Mouse (Mus musculus): Measurements from ENCODE around the gene Jam2. TPM values are rescaled to one million over a fixed set of nuclear protein-coding genes. Genes with fewer than 3 reads are reported as not detected.

Gene Jam2
- total RNA-seq, 1 experiment = 225 TPM

DNA sequence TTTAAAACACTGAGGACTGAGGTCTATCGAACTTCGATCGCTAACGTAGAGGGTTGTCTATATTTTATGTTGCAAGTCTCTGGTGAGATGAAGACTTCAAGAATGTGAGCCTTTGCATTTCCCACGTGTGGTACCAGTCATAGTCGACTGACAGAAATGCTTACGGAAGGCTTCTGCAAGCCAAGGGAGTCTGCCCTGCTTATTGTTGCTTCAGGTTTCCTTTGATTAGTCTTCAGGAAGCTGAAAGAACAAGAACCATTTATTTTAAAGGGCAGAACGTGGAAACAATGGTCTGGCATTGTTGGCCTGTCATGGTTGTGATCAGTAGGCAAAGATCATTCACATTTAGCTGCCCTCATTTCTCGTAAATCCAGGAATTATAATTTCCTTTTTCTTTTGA lies 22.8 kb downstream of the Jam2 start:
- Histone ChIP-seq H3K4me1 (ENCODE audit: control insufficient read depth in 2 of 2, insufficient read depth in 2 of 2, low read length in 2 of 2, poor library complexity in 1 of 2) (peaks cover 0 to 4% of the 10 kb centered on the region in 2 experiments; a peak in 1 of 4 replicates), H3K4me3 (ENCODE audit: insufficient read depth in 1 of 2, low read depth in 1 of 2, low read length in 2 of 2, poor library complexity in 1 of 2, severe bottlenecking in 1 of 2) (no peak overlapping the region), H3K27ac (ENCODE audit: insufficient read depth, low read depth, low read length, poor library complexity, severe bottlenecking) (no peak overlapping the region), H3K36me3 (ENCODE audit: control insufficient read depth, insufficient read depth, low read length, poor library complexity, severe bottlenecking) (no peaks in the 10 kb centered on the region; the same call in 1 of the 2 replicates), H3K9me3 (ENCODE audit: control insufficient read depth, insufficient read depth, low read depth, low read length) (no peaks in the 10 kb centered on the region), H3K9ac (ENCODE audit: insufficient read depth, low read depth, low read length, poor library complexity, severe bottlenecking) (no peak overlapping the region)
- no peak for DNase-seq (ENCODE audit: low read depth, low spot score)
- in situ Hi-C loops (cut with MboI; ENCODE audit: low sequenced_read_pairs in 2 of 2, unreplicated experiment in 2 of 2) = no loop called here
- TF ChIP-seq MAFK (IDR thresholded peaks at IDR 0.05; ENCODE audit: insufficient read depth, low read depth, low read length) = no peak
- no peak for TF ChIP-seq ZC3H11A (IDR thresholded peaks at IDR 0.05; ENCODE audit: borderline replicate concordance, low read depth, low read length)
- TF ChIP-seq ZNF384 (IDR thresholded peaks at IDR 0.05; ENCODE audit: low read depth, low read length) = no peak
- TF ChIP-seq CHD2 (IDR thresholded peaks at IDR 0.05; ENCODE audit: low read depth, low read length) = no peak
- TF ChIP-seq HCFC1 (IDR thresholded peaks at IDR 0.05; ENCODE audit: borderline replicate concordance, insufficient read depth, low read length) = no peak

DNA sequence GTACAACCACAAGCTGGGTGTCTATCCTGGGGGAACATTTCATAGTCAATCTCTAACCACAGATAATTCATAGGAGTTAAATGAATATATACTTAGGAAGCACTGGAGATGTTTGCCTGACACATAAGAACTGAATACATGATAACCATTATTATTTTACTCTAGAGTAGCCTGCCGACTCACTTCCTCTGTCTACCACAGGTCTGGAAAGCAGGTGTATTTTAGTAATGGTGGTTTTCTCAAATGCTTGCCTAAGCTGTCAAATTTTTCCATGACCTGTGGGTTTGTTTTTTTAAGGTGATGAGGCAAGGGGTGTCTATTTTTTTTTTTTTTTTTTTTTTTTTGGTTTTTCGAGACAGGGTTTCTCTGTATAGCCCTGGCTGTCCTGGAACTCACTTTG lies 26.1 kb downstream of the Jam2 start:
- no peak for DNase-seq (ENCODE audit: low read depth, low spot score)
- TF ChIP-seq ZC3H11A (IDR thresholded peaks at IDR 0.05; ENCODE audit: borderline replicate concordance, low read depth, low read length) = no peak
- no peak for TF ChIP-seq ZNF384 (IDR thresholded peaks at IDR 0.05; ENCODE audit: low read depth, low read length)
- TF ChIP-seq HCFC1 (IDR thresholded peaks at IDR 0.05; ENCODE audit: borderline replicate concordance, insufficient read depth, low read length) = no peak
- no peak for TF ChIP-seq MAFK (IDR thresholded peaks at IDR 0.05; ENCODE audit: insufficient read depth, low read depth, low read length)
- TF ChIP-seq CHD2 (IDR thresholded peaks at IDR 0.05; ENCODE audit: low read depth, low read length) = no peak
- no peaks in the 10 kb centered on the region for H3K4me1 ChIP-seq (ENCODE audit: control insufficient read depth in 2 of 2, insufficient read depth in 2 of 2, low read length in 2 of 2, poor library complexity in 1 of 2)
- peaks cover 2% of the 10 kb centered on the region; the same call in 1 of the 2 replicates for H3K36me3 ChIP-seq (ENCODE audit: control insufficient read depth, insufficient read depth, low read length, poor library complexity, severe bottlenecking)
- in situ Hi-C loops (cut with MboI; ENCODE audit: low sequenced_read_pairs in 2 of 2, unreplicated experiment in 2 of 2) = no loop called here
- no peak overlapping the region for H3K9ac ChIP-seq (ENCODE audit: insufficient read depth, low read depth, low read length, poor library complexity, severe bottlenecking)
- H3K4me3 ChIP-seq (ENCODE audit: insufficient read depth in 1 of 2, low read depth in 1 of 2, low read length in 2 of 2, poor library complexity in 1 of 2, severe bottlenecking in 1 of 2) = no peak overlapping the region
- no peaks in the 10 kb centered on the region for H3K9me3 ChIP-seq (ENCODE audit: control insufficient read depth, insufficient read depth, low read depth, low read length)
- H3K27ac ChIP-seq (ENCODE audit: insufficient read depth, low read depth, low read length, poor library complexity, severe bottlenecking) = no peak overlapping the region

DNA sequence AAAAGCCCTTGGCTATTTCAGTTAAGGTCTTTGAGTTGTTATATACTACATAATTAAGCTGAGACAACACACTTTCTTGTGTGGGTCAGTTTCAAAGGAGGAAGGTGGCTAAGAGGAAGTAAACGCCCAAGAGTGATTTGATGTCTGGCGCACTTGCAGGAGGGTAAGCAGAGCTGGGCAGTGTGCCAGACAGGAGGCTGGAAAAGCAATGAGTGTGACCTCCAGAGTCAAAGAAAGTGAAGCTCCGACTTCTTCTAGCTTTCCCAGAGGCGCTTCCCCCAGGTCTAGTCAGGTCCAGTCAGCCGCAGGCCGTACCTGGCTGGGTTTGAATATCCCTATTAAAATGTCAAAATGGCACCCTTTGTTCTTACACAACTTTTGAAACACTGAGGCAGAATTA lies 28.3 kb downstream of the Jam2 start:
- peaks cover 6% of the 10 kb centered on the region; the same call in 1 of the 2 replicates for H3K36me3 ChIP-seq (ENCODE audit: control insufficient read depth, insufficient read depth, low read length, poor library complexity, severe bottlenecking)
- no peaks in the 10 kb centered on the region for H3K4me1 ChIP-seq (ENCODE audit: control insufficient read depth in 2 of 2, insufficient read depth in 2 of 2, low read length in 2 of 2, poor library complexity in 1 of 2)
- TF ChIP-seq CHD2 (IDR thresholded peaks at IDR 0.05; ENCODE audit: low read depth, low read length) (no peak), HCFC1 (IDR thresholded peaks at IDR 0.05; ENCODE audit: borderline replicate concordance, insufficient read depth, low read length) (no peak), ZNF384 (IDR thresholded peaks at IDR 0.05; ENCODE audit: low read depth, low read length) (no peak), ZC3H11A (IDR thresholded peaks at IDR 0.05; ENCODE audit: borderline replicate concordance, low read depth, low read length) (no peak), MAFK (IDR thresholded peaks at IDR 0.05; ENCODE audit: insufficient read depth, low read depth, low read length) (no peak)
- no peak overlapping the region for H3K9ac ChIP-seq (ENCODE audit: insufficient read depth, low read depth, low read length, poor library complexity, severe bottlenecking)
- DNase-seq (ENCODE audit: low read depth, low spot score) = no peak
- H3K4me3 ChIP-seq (ENCODE audit: insufficient read depth in 1 of 2, low read depth in 1 of 2, low read length in 2 of 2, poor library complexity in 1 of 2, severe bottlenecking in 1 of 2) = no peak overlapping the region
- H3K27ac ChIP-seq (ENCODE audit: insufficient read depth, low read depth, low read length, poor library complexity, severe bottlenecking) = no peak overlapping the region
- in situ Hi-C loops (cut with MboI; ENCODE audit: low sequenced_read_pairs in 2 of 2, unreplicated experiment in 2 of 2) = no loop called here
- H3K9me3 ChIP-seq (ENCODE audit: control insufficient read depth, insufficient read depth, low read depth, low read length) = no peaks in the 10 kb centered on the region

DNA sequence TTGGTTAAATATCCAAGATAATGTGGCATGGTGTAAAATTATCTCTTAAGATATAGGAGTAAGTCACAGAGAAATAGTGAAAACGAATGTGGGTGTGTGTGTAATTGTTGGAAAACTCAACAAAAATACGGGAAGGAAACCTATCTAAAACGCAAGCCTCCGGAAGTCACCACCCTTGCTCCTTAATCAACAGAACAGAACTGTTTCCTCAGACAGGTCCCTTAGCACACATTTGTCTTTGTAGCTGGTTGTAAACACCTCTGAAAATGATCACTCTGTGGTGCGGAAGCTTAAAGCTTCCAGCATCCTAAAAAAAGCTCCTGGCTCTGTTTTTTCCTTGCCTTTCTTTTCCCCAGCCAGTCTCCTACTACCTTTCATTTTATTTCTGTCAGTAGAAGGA lies 30.9 kb downstream of the Jam2 start:
- Histone ChIP-seq H3K36me3 (ENCODE audit: control insufficient read depth, insufficient read depth, low read length, poor library complexity, severe bottlenecking) (peaks cover 13% of the 10 kb centered on the region), H3K4me1 (ENCODE audit: control insufficient read depth in 2 of 2, insufficient read depth in 2 of 2, low read length in 2 of 2, poor library complexity in 1 of 2) (no peaks in the 10 kb centered on the region), H3K4me3 (ENCODE audit: insufficient read depth in 1 of 2, low read depth in 1 of 2, low read length in 2 of 2, poor library complexity in 1 of 2, severe bottlenecking in 1 of 2) (no peak overlapping the region), H3K9ac (ENCODE audit: insufficient read depth, low read depth, low read length, poor library complexity, severe bottlenecking) (no peak overlapping the region), H3K27ac (ENCODE audit: insufficient read depth, low read depth, low read length, poor library complexity, severe bottlenecking) (no peak overlapping the region), H3K9me3 (ENCODE audit: control insufficient read depth, insufficient read depth, low read depth, low read length) (no peaks in the 10 kb centered on the region)
- TF ChIP-seq ZNF384 (IDR thresholded peaks at IDR 0.05; ENCODE audit: low read depth, low read length) (no peak), MAFK (IDR thresholded peaks at IDR 0.05; ENCODE audit: insufficient read depth, low read depth, low read length) (no peak), ZC3H11A (IDR thresholded peaks at IDR 0.05; ENCODE audit: borderline replicate concordance, low read depth, low read length) (no peak)
- in situ Hi-C loops (cut with MboI; ENCODE audit: low sequenced_read_pairs in 2 of 2, unreplicated experiment in 2 of 2) = no loop called here
- no peak for DNase-seq (ENCODE audit: low read depth, low spot score)

DNA sequence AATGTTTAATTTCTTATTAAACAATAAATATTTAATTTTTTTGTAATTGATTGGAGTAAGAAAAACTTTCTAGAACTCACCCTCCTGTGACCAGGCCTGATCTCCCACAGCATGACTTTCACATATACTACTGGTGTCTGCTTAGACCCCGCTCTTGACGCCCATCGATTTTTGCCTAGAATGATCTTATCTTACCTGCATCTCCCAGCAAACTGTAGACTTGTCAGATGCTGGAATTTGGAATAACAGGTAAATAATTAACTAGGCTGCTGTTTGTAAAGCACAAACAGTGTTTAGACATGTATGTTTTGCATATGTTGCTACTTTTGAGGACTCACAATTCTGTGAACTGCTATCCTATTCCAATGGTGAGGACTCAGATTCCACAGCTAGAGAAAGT lies 32.3 kb downstream of the Jam2 start:
- Histone ChIP-seq H3K4me1 (ENCODE audit: control insufficient read depth in 2 of 2, insufficient read depth in 2 of 2, low read length in 2 of 2, poor library complexity in 1 of 2) (no peaks in the 10 kb centered on the region), H3K36me3 (ENCODE audit: control insufficient read depth, insufficient read depth, low read length, poor library complexity, severe bottlenecking) (peaks cover 18% of the 10 kb centered on the region), H3K9me3 (ENCODE audit: control insufficient read depth, insufficient read depth, low read depth, low read length) (no peaks in the 10 kb centered on the region), H3K9ac (ENCODE audit: insufficient read depth, low read depth, low read length, poor library complexity, severe bottlenecking) (no peak overlapping the region), H3K27ac (ENCODE audit: insufficient read depth, low read depth, low read length, poor library complexity, severe bottlenecking) (no peak overlapping the region), H3K4me3 (ENCODE audit: insufficient read depth in 1 of 2, low read depth in 1 of 2, low read length in 2 of 2, poor library complexity in 1 of 2, severe bottlenecking in 1 of 2) (no peak overlapping the region)
- DNase-seq (ENCODE audit: low read depth, low spot score) = no peak
- TF ChIP-seq HCFC1 (IDR thresholded peaks at IDR 0.05; ENCODE audit: borderline replicate concordance, insufficient read depth, low read length) (no peak), CHD2 (IDR thresholded peaks at IDR 0.05; ENCODE audit: low read depth, low read length) (no peak)
- in situ Hi-C loops (cut with MboI; ENCODE audit: low sequenced_read_pairs in 2 of 2, unreplicated experiment in 2 of 2) = no loop called here
